Mouse (Mus musculus) lung, postnatal 0 days (tissue): Measurements from ENCODE around the gene Klhdc8b.

Experiments used
- CTCF ChIP-seq: IDR thresholded peaks from 2 replicates; pipeline ENCODE4 v1.5.1; 2016; ENCODE audit warnings: antibody characterized with exemption, mild to moderate bottlenecking
- EP300 ChIP-seq: IDR thresholded peaks from 2 replicates; pipeline ENCODE4 v1.6.1; 2016; ENCODE audit warnings: antibody characterized with exemption, mild to moderate bottlenecking, control low read depth

DNA sequence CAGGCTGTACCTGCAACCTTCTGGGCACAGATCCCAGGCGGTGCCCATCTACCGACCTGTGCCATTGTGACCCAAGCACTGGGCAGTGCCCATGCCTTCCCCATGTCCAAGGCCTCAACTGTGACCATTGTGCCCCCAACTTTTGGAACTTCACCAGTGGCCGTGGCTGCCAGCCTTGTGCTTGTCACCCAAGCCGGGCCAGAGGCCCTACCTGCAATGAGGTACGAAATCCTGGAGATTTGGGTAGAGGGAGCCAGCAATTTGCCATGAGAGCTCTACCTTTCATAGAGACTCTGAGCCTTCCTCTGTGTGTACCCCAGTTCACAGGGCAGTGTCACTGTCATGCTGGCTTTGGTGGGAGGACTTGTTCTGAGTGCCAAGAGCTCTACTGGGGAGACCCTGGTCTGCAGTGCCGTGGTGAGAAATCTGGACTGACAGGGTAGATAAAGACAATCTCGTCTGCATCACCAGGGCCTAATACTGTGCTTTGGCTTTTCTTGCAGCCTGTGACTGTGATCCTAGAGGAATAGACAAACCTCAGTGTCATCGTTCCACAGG is 25.7 kb upstream of the Klhdc8b start:
- TF ChIP-seq CTCF (no peak), EP300 (no peak)
